Mouse (Mus musculus) left cerebral cortex, adult 11 months (tissue): ENCODE results near the gene Ncbp3.
"Not testable (repeated sequence)": the region's sequence is repeated elsewhere in the genome, so short reads cannot be mapped to it uniquely, and the experiment has no call there.

Experiments
- DNase-seq: peaks from one replicate; pipeline ENCODE4 v3.0.0; 2022; ENCODE audit warnings: low spot score

The Ncbp3 gene

GRCm38 (mm10) chr11:73085391-73085790, 37.8 kb downstream of the Ncbp3 start:
- no peak for DNase-seq

- no peak for DNase-seq
Measured at GRCm38 (mm10) chr11:73087700-73088480, 40.3 kb downstream of the Ncbp3 start.

GRCm38 (mm10) chr11:73090283-73090682, 42.7 kb downstream of the Ncbp3 start, which contains the start of gene Itgae:
TSS of gene Itgae (plus strand) at chr11:73090583.
- no peak for DNase-seq

GRCm38 (mm10) chr11:73090826-73091225, 43.2 kb downstream of the Ncbp3 start:
- no peak for DNase-seq

GRCm38 (mm10) chr11:73092057-73092456, 44.5 kb downstream of the Ncbp3 start:
- no peak for DNase-seq

- DNase-seq, result no peak
Measured at GRCm38 (mm10) chr11:73092877-73093276, 45.3 kb downstream of the Ncbp3 start.

- DNase-seq, result no peak
Measured at GRCm38 (mm10) chr11:73094231-73094995, 46.8 kb downstream of the Ncbp3 start.

- no peak for DNase-seq
Measured at GRCm38 (mm10) chr11:73098860-73099259, 51.3 kb downstream of the Ncbp3 start.

- DNase-seq, result no peak
Measured at GRCm38 (mm10) chr11:73099976-73100750, 52.6 kb downstream of the Ncbp3 start.

- DNase-seq, result no peak
Measured at GRCm38 (mm10) chr11:73101308-73101707, 53.7 kb downstream of the Ncbp3 start.

GRCm38 (mm10) chr11:73105246-73105645, 57.7 kb downstream of the Ncbp3 start:
- DNase-seq, result no peak

- DNase-seq, result not testable (repeated sequence)
Measured at GRCm38 (mm10) chr11:73107358-73107757, 59.8 kb downstream of the Ncbp3 start.

GRCm38 (mm10) chr11:73108195-73108897, 60.8 kb downstream of the Ncbp3 start:
- no peak for DNase-seq

- no peak for DNase-seq
Measured at GRCm38 (mm10) chr11:73108898-73109625, 61.5 kb downstream of the Ncbp3 start.

GRCm38 (mm10) chr11:73109941-73110340, 62.4 kb downstream of the Ncbp3 start:
- no peak for DNase-seq

- DNase-seq, result no peak
Measured at GRCm38 (mm10) chr11:73111414-73111813, 63.8 kb downstream of the Ncbp3 start.

- DNase-seq, result no peak
Measured at GRCm38 (mm10) chr11:73126495-73126894, 78.9 kb downstream of the Ncbp3 start.

GRCm38 (mm10) chr11:73131020-73131419, 83.4 kb downstream of the Ncbp3 start:
- no peak for DNase-seq

GRCm38 (mm10) chr11:73132999-73133398, 85.4 kb downstream of the Ncbp3 start:
- DNase-seq, result no peak

GRCm38 (mm10) chr11:73134222-73134621, 86.6 kb downstream of the Ncbp3 start:
- no peak for DNase-seq

- no peak for DNase-seq
Measured at GRCm38 (mm10) chr11:73136587-73136986, 89.0 kb downstream of the Ncbp3 start.
